Mouse (Mus musculus): ENCODE data around the gene Palm2.

GRCm38 (mm10) chr4:57743325-57743929 is 309.4 kb downstream of the Palm2 start:
- TF ChIP-seq CHD2 (IDR thresholded peaks at IDR 0.05; ENCODE audit: low read depth, low read length) = no peak
- no peak for TF ChIP-seq ZC3H11A (IDR thresholded peaks at IDR 0.05; ENCODE audit: borderline replicate concordance, low read depth, low read length)
